Mouse (Mus musculus) liver, embryonic 12.5 days (tissue): ENCODE results near the gene Asb13. TPM values are rescaled to one million over a fixed set of nuclear protein-coding genes. Genes with fewer than 3 reads are reported as not detected.

ENCODE experiments used
- polyA plus RNA-seq: library from polyadenylated mRNA; unstranded; fragments of >200 nt; fragmentation: Nextera tagmentation; extraction: Ambion mirVana; gene quantifications from 2 replicates; pipeline ENCODE4 v1.2.1, GENCODE M21; 2016

The Asb13 gene
- polyA plus RNA-seq, 1 experiment from 2014 or later, result 3.6 TPM

Other genes starting within 250 kb of the Asb13 start
- gene Gdi2, start 96.0 kb upstream of the Asb13 start, polyA plus RNA-seq, result 209 and 220 TPM in 2 replicates
- gene Fam208b, start 22.9 kb upstream of the Asb13 start, polyA plus RNA-seq, result 7.4 and 7.8 TPM in 2 replicates
- gene Calml3, start 170.3 kb downstream of the Asb13 start, polyA plus RNA-seq, result not detected in 2 replicates
- not detected in 2 replicates for gene Calm4, start 203.7 kb downstream of the Asb13 start, polyA plus RNA-seq
- gene Calm5, start 220.1 kb downstream of the Asb13 start, polyA plus RNA-seq, result not detected in 2 replicates